Mouse (Mus musculus): Measurements from ENCODE around the gene Crip1. TPM values are rescaled to one million over a fixed set of nuclear protein-coding genes. Genes with fewer than 3 reads are reported as not detected.

The Crip1 gene
- polyA plus RNA-seq, 1 experiment: 79.5 TPM

GRCm38 (mm10) chr12:113100448-113101076 is 45.6 kb upstream of the Crip1 start:
- TF ChIP-seq CTCF (IDR thresholded peaks at IDR 0.05; ENCODE audit: low read depth, low read length): no peak
- TF ChIP-seq EP300 (IDR thresholded peaks at IDR 0.05; ENCODE audit: insufficient read depth, low read depth, low read length): no peak
- TF ChIP-seq POLR2A (IDR thresholded peaks at IDR 0.05; ENCODE audit: insufficient read depth, low read length): no peak
- peak overlapping the region; percentile 5; the same call in 1 of the 2 replicates for H3K27ac ChIP-seq (ENCODE audit: insufficient read depth, low read length)
- no peaks in the 10 kb centered on the region for H3K27me3 ChIP-seq (ENCODE audit: control insufficient read depth, insufficient read depth, low read length, poor library complexity, severe bottlenecking)
- no peaks in the 10 kb centered on the region for H3K9me3 ChIP-seq (replicated peaks; ENCODE audit: control insufficient read depth, insufficient read depth, low read length, poor library complexity, severe bottlenecking)
- no peak overlapping the region for H3K4me3 ChIP-seq (ENCODE audit: low read depth, low read length)
- H3K9ac ChIP-seq (ENCODE audit: low read depth, poor library complexity, severe bottlenecking): no peak overlapping the region
- H3K36me3 ChIP-seq (ENCODE audit: control insufficient read depth, insufficient read depth, low read length, poor library complexity, severe bottlenecking): no peaks in the 10 kb centered on the region
- peaks cover 5% of the 10 kb centered on the region for H3K4me1 ChIP-seq (ENCODE audit: control insufficient read depth, insufficient read depth, low read length)

DNA sequence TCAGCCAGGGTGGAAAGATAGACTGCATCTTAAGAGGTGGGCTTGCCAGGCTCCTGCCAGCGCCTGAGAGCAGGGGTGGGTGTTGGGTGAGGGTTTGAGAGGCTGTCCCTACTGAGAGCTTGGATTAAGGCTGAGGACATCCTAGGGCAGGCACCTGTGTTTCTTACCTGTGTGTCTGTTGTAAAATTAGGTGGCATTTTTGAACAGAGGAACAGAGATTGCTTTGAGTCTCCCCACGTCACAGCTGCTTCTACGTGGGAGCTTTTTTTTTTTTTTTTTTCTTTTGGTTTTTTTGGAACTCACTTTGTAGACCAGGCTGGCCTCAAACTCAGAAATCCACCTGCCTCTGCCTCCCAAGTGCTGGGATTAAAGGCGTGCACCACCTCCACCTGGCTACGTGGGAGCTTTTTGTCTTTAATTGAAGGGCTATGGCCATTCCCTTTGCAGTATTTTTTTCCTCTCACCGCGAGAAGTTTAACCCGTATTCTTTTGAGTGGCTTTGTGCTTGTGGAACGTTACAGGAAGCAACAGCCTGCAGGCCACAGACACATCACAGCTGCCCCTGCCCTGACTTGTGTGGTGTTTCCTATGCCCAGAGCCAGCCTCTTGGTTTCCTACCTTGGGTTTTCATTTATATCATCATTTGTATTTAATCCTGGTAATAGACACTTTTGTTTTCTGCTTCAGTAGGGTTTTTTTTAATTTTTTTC is 44.7 kb upstream of the Crip1 start:
- H3K4me1 ChIP-seq (ENCODE audit: control insufficient read depth, insufficient read depth, low read length): peaks cover 5% of the 10 kb centered on the region

DNA sequence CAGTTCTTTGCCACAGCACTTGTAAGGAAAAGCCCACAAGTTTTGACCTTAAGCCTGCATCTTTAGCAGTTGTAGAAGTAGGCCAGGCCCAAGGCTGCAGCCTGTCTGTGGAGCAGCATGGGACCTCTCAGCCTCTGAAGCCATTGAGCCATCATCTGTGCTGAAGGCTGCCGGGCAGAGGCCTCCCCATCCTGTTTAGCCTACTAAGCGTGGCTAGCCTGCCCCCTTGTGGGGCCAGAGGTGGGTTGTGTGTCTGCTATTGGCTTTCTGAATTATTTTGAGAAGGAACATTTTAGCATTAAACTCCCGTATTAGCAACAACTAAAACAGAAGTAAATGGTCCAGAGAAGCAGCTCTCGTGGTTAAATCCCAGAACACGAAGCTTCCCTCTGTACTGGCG is 43.7 kb upstream of the Crip1 start:
- Histone ChIP-seq H3K9me3 (replicated peaks; ENCODE audit: control insufficient read depth, insufficient read depth, low read length, poor library complexity, severe bottlenecking) (no peaks in the 10 kb centered on the region), H3K4me1 (ENCODE audit: control insufficient read depth, insufficient read depth, low read length) (peaks cover 5% of the 10 kb centered on the region), H3K27me3 (ENCODE audit: control insufficient read depth, insufficient read depth, low read length, poor library complexity, severe bottlenecking) (no peaks in the 10 kb centered on the region), H3K27ac (ENCODE audit: insufficient read depth, low read length) (no peak overlapping the region), H3K4me3 (ENCODE audit: low read depth, low read length) (no peak overlapping the region), H3K36me3 (ENCODE audit: control insufficient read depth, insufficient read depth, low read length, poor library complexity, severe bottlenecking) (no peaks in the 10 kb centered on the region), H3K9ac (ENCODE audit: low read depth, poor library complexity, severe bottlenecking) (no peak overlapping the region)
- peak; percentile 67 for TF ChIP-seq CTCF (IDR thresholded peaks at IDR 0.05; ENCODE audit: low read depth, low read length)
- no peak for TF ChIP-seq EP300 (IDR thresholded peaks at IDR 0.05; ENCODE audit: insufficient read depth, low read depth, low read length)

More for the DNA sequence above, 44.7 kb upstream of the Crip1 start:
- Histone ChIP-seq H3K4me3 (ENCODE audit: low read depth, low read length) (no peak overlapping the region), H3K27ac (ENCODE audit: insufficient read depth, low read length) (no peak overlapping the region; the same call in 1 of the 2 replicates), H3K27me3 (ENCODE audit: control insufficient read depth, insufficient read depth, low read length, poor library complexity, severe bottlenecking) (no peaks in the 10 kb centered on the region), H3K9me3 (replicated peaks; ENCODE audit: control insufficient read depth, insufficient read depth, low read length, poor library complexity, severe bottlenecking) (no peaks in the 10 kb centered on the region), H3K36me3 (ENCODE audit: control insufficient read depth, insufficient read depth, low read length, poor library complexity, severe bottlenecking) (no peaks in the 10 kb centered on the region), H3K9ac (ENCODE audit: low read depth, poor library complexity, severe bottlenecking) (no peak overlapping the region)
- TF ChIP-seq CTCF (IDR thresholded peaks at IDR 0.05; ENCODE audit: low read depth, low read length): no peak
- TF ChIP-seq EP300 (IDR thresholded peaks at IDR 0.05; ENCODE audit: insufficient read depth, low read depth, low read length): no peak
- TF ChIP-seq POLR2A (IDR thresholded peaks at IDR 0.05; ENCODE audit: insufficient read depth, low read length): no peak

DNA sequence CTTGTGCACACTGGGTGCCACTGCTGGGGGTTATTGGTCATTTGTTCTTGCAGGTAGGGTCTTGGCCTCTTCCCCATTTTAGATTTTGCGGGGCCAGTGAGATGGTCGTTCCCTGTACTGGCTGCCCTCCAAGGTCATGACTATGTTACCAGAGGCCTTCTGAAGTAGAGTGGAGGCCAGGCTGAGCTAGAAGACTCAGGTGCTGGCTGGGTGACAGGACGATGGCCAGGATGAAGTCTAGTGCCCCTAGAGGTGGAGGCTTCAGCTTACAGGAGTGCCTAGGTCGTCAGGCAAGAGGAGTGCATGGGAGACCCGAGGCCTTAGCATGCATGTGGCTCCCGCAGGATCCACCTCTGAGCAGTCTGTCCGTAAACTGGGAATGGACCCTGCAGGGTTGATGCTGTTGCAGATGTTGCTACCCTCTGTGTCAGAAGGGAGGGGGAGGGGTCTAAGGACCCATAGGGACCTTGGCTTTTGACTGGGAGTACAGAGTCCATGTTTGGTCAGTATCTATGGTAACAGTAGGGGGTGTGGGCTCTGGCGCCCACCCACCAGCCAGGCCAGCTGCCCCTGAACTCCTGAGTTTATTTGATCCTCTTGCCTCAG is 42.2 kb upstream of the Crip1 start:
- Histone ChIP-seq H3K27ac (ENCODE audit: insufficient read depth, low read length) (no peak overlapping the region), H3K27me3 (ENCODE audit: control insufficient read depth, insufficient read depth, low read length, poor library complexity, severe bottlenecking) (no peaks in the 10 kb centered on the region), H3K36me3 (ENCODE audit: control insufficient read depth, insufficient read depth, low read length, poor library complexity, severe bottlenecking) (no peaks in the 10 kb centered on the region), H3K4me1 (ENCODE audit: control insufficient read depth, insufficient read depth, low read length) (peaks cover 7% of the 10 kb centered on the region), H3K4me3 (ENCODE audit: low read depth, low read length) (no peak overlapping the region), H3K9me3 (replicated peaks; ENCODE audit: control insufficient read depth, insufficient read depth, low read length, poor library complexity, severe bottlenecking) (no peaks in the 10 kb centered on the region), H3K9ac (ENCODE audit: low read depth, poor library complexity, severe bottlenecking) (no peak overlapping the region)
- TF ChIP-seq POLR2A (IDR thresholded peaks at IDR 0.05; ENCODE audit: insufficient read depth, low read length) (no peak), CTCF (IDR thresholded peaks at IDR 0.05; ENCODE audit: low read depth, low read length) (peak; percentile 68), EP300 (IDR thresholded peaks at IDR 0.05; ENCODE audit: insufficient read depth, low read depth, low read length) (no peak)

- H3K36me3 ChIP-seq (ENCODE audit: control insufficient read depth, insufficient read depth, low read length, poor library complexity, severe bottlenecking): no peaks in the 10 kb centered on the region
Measured at GRCm38 (mm10) chr12:113106386-113106785, 39.7 kb upstream of the Crip1 start.

More at GRCm38 (mm10) chr12:113106386-113106785, 39.7 kb upstream of the Crip1 start:
- H3K27ac ChIP-seq (ENCODE audit: insufficient read depth, low read length): no peak overlapping the region
- peaks cover 4% of the 10 kb centered on the region for H3K4me1 ChIP-seq (ENCODE audit: control insufficient read depth, insufficient read depth, low read length)
- no peak overlapping the region for H3K9ac ChIP-seq (ENCODE audit: low read depth, poor library complexity, severe bottlenecking)
- H3K27me3 ChIP-seq (ENCODE audit: control insufficient read depth, insufficient read depth, low read length, poor library complexity, severe bottlenecking): no peaks in the 10 kb centered on the region
- TF ChIP-seq EP300 (IDR thresholded peaks at IDR 0.05; ENCODE audit: insufficient read depth, low read depth, low read length): no peak
- TF ChIP-seq POLR2A (IDR thresholded peaks at IDR 0.05; ENCODE audit: insufficient read depth, low read length): no peak
- no peak for TF ChIP-seq CTCF (IDR thresholded peaks at IDR 0.05; ENCODE audit: low read depth, low read length)
- no peaks in the 10 kb centered on the region for H3K9me3 ChIP-seq (replicated peaks; ENCODE audit: control insufficient read depth, insufficient read depth, low read length, poor library complexity, severe bottlenecking)
- no peak overlapping the region for H3K4me3 ChIP-seq (ENCODE audit: low read depth, low read length)
